Mouse (Mus musculus) embryo, embryonic 10.5 days (tissue): ENCODE measurements around the gene Gm47959.
"Not testable (repeated sequence)": the region's sequence is repeated elsewhere in the genome, so short reads cannot be mapped to it uniquely, and the experiment has no call there.

Experiments
- DNase-seq: peaks from one replicate; pipeline ENCODE4 v3.0.0-alpha.2; 2015; ENCODE audit warnings: low spot score

The Gm47959 gene

DNA sequence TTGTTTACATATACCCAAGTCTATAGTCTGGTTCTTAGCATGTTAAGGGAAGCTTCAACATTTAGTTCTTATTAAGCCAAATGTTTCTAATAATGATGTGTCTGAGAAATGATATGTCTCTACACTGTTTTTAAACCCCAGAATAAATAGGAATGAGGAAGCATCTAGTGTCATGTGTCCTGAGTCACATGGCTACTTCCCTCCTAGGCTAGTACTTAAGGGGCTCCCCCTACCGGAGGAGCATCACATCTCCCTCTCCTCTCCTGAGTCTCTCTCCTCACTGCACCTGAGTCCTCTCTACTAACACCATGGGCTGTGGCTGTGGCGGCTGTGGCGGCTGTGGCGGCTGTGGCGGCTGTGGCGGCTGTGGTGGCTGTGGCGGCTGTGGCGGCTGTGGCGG is at the start of gene Gm47959:
Gm47959 (plus strand) TSS at position 243 of the 400 bp plus-strand sequence.
- not testable (repeated sequence) for DNase-seq

- not testable (repeated sequence) for DNase-seq
Observed at GRCm38 (mm10) chr1:82955913-82956312, 44.4 kb upstream of the Gm47959 start, which contains the start of gene Gm7544. Gene Gm7544 (minus strand): TSS chr1:82956013.

DNA sequence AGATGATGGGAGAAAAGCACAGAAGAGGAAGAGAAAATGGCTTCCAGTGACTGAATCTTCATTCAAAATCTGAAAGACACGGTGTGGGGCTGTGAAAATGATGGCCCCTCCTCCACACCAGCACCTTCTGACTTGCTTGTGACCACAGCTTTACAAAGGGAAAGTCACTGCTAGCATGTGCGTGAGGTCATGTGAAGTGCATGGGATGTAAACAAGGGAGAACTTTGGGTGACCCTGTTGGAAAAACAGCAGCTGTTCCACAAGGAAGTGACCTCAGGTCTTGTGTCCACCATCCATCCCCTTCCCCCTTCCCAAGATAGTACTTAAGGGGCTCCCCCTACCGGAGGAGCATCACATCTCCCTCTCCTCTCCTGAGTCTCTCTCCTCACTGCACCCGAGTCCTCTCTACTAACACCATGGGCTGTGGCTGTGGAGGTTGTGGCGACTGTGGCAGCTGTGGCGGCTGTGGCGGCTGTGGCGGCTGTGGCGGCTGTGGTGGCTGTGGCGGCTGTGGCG is 40.4 kb upstream of the Gm47959 start, which contains the start of gene Gm47955:
Gm47955 (plus strand) TSS at position 417 of the 516 bp plus-strand sequence.
- no peak for DNase-seq

DNA sequence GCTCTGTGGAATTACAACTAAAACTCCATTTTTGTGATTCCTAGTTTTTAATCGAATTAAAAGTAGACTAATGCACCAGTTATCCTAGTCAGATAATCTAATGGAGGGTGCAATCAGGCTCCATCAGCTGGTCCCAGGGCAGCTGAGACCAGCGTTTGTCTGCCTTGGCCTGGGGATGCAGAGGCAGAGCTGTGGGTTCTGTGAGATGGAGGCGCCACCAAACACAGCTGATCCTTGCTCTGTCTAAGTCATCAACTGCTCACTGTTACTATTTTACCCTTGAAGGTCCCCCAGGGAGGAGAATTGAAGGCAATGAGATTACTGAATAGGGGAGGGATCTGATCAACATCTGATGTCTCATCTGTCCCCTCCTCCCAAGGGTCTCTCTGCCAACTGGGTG is 33.9 kb upstream of the Gm47959 start:
- no peak for DNase-seq

DNA sequence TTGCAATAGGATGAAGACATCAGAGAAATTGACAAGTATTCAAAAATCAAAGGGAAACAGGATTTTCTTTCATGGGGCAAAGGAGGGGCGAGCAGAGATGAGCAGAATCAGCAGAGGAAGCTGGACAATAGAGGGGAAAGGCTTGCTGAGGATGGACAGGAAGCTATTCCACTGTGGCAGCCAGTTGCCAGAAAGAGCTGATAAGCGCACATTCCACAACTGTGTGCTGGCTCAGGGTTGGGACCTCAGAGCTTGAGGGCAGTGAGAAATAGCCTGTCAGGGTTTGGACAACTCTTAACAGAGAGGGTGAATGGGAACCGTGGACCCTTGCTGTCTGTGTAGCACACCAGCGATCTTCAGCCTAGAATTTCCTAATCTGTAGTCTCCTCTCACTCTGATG is 28.3 kb upstream of the Gm47959 start:
- peak; percentile 21 for DNase-seq

DNA sequence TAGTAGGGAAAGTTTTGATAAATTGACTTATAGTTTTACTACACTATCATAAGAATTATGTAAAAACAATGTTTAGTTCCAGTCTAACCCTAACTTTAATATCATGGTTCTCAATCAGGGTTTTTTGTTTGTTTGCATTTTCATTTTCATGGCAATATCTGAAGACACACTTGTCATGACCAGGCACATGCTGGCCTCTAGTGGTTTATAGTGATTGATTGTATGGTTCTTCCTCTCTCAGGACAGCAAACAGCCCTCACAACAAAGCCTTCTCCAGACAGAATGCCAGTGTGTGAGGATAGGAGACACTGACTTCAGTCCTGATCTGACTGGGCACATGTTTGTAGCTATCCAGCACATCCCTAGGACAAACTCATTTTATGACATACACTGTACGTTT is 27.1 kb upstream of the Gm47959 start:
- DNase-seq = no peak

DNA sequence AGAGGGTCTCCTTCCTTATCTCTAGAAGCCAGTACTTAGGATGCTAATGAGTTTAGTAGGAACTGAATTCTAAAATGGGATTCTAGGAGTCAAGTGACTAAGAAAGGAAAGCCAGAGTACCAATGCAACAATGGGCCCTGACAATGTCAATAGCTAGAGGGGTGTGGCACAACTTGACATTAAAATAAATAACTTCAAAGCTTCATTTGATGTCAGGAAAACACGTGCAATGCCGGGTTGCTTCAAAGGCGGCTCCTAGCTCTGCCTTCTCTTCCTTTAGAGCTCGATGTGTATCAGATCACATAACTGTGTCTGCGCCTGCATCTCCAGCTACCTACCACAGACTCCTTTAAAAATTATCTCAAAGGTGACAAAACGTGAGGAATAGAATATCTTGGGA is 26.4 kb upstream of the Gm47959 start:
- no peak for DNase-seq

DNA sequence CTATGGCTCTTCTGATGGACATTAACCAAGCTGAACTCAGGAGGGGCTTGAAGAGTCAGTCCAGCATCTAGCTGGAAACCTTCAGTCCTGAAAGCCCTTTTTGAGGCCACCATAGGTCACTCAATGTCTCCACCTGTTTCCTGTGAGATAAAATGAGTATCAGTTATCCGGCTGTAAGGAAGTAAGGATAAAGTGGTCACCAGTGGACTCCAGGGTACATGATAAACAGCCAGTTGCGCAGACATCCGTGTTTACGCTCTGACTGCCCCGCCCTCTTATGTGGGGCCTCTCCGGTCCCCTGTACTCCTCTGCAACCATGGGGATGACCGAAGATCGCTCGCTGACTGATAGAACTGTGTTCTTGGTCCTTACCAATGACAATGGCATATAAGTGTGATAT is 26.0 kb upstream of the Gm47959 start:
- no peak for DNase-seq

GRCm38 (mm10) chr1:82975750-82976149 is 24.6 kb upstream of the Gm47959 start:
- no peak for DNase-seq

DNA sequence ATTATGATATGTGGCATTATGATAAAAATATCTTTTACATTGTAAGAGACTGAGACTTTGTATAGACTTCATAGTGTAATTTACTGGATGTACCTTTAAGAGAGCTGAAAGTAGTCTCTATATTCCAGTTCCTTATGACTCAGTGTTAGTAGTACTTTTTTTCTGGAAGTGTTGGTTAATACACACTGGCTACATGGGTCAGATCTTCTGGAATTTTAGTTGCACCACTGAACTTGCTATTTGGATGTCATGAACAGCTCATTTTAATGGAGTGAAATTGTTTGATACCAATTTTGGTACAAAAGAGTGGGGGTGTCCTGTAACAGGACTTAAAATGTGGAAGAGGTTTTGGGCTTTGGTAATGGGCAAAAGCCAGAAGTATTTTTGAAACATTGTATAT is 22.5 kb upstream of the Gm47959 start:
- no peak for DNase-seq

- no peak for DNase-seq
Observed at GRCm38 (mm10) chr1:82986738-82987137, 13.6 kb upstream of the Gm47959 start.

GRCm38 (mm10) chr1:82987530-82988198 is 12.7 kb upstream of the Gm47959 start:
- peak; percentile 85 for DNase-seq

GRCm38 (mm10) chr1:82991062-82991461 is 9.3 kb upstream of the Gm47959 start:
- DNase-seq = no peak

GRCm38 (mm10) chr1:82991596-82991995 is 8.8 kb upstream of the Gm47959 start:
- DNase-seq = no peak

DNA sequence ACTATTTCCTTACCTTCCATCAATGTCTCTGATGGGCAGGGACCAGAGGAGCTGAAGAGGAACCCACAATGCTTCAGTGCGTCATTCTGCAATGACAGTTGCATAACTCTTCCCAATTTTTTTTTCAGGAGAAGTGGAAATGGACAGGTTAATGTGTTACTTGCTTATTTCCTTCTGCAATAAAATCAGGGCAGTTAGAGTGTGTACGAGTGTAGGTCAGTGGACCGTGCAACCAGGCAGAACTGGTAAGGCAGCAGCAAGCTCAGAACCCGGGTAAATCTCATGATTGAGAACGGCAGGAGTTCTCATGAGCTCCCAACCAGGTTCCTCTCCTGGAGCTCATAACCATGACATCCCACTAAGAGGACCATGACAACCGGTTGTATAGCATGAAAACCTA is 8.3 kb upstream of the Gm47959 start:
- DNase-seq = no peak

- DNase-seq = no peak
Observed at GRCm38 (mm10) chr1:82993947-82994346, 6.4 kb upstream of the Gm47959 start.

DNA sequence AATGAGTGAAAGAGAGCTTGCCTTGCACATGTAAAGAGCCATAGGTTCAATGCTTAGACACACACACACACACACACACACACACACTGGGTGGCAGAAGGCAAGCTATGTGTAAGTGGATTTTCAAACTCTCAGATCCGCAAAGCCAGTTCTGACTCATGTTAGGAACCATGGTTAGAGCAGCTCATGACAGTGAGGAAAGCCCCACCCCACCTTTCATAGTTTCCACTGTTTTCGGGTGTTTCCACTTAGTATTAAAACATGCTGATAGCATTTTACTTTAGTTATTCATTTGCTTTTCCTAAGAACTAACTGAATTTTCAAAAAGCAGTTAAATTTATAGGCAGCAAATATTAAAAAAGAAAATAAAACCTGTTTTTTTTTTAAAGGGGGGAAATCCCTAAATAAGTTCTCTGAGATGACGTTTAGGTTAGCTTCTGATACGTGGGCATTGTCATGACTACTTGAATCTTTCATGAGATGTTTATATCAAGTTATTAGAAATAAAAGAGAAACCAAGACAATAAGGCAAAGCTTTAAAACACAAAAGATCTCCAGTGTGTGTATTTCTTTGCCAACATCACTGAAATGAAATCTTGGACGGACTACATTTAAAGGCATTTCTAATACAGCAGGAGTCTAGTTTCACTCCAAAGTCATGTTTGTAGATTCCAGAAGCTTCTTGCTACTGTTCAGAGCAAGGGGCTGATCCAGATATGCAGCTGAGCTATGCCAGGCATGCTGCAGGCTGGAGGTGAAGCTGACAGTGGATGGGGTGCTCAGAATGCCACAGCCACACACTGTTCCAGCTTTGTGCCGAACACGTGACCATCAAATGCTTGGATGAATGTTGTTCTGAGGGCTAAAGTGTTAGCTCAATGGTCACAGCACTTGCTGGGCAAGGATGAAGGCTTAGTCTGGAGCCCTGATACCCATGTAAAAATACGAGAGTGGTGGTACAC is 6.2 kb downstream of the Gm47959 start:
- no peak for DNase-seq

GRCm38 (mm10) chr1:83007471-83007870 is 7.1 kb downstream of the Gm47959 start:
- no peak for DNase-seq

DNA sequence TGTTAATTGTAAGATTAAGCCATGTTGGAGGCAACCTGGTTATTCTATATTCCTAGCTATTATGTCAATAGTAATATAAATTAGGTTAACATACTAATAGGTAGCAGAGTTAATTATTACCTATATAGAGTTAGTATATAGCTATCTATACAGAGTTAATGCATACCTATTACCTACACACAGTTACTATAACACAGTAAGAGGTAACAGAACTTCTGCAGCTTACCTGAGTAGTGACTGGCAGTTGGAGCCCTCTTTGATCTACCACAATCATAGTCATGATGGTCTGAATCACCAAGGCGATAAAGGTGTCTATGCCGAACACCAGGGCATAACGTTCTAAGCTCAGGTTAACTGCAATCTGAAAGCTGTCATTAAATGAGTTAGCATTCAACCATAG is 14.1 kb downstream of the Gm47959 start:
- DNase-seq = no peak

- DNase-seq = no peak
Observed at GRCm38 (mm10) chr1:83015329-83015879, 15.1 kb downstream of the Gm47959 start.

GRCm38 (mm10) chr1:83016556-83016955 is 16.2 kb downstream of the Gm47959 start:
- DNase-seq = no peak

GRCm38 (mm10) chr1:83031950-83032349 is 31.6 kb downstream of the Gm47959 start:
- DNase-seq = no peak
